Comparison of ENCODE assay signal across 10 mouse cellular contexts in genomic region chr1:19241316-19241715, GRCm38 (mm10). TPM values are rescaled to one million over a fixed set of nuclear protein-coding genes. Genes with fewer than 3 reads are reported as not detected.
DNase-seq lines count a peak whose midpoint lies in the region; ATAC-seq and TF ChIP-seq lines count a peak whose summit lies in the region.
"Had no signal": no experiment of that assay in that cellular context is flagged by ENCODE, and none has a peak within 500 bp of the region (broad histone marks: within the 10 kb centered on the region; RNA-seq: fewer than 3 reads in every experiment).

No protein-coding gene starts in this region.

- TF ChIP-seq POLR2A in kidney, adult 2 months (IDR thresholded peaks at IDR 0.05; ENCODE audit: low read depth, low read length): no peak

- H3K9ac ChIP-seq in kidney, postnatal 0 days (ENCODE audit: low read depth, low read length): peak overlapping the region; percentile 28; the same call in 1 of the 2 replicates
- H3K9ac ChIP-seq in neural tube, embryonic 14.5 days (replicated peaks; ENCODE audit: low read depth, low read length): no peak overlapping the region
- H3K9ac ChIP-seq: liver, embryonic 13.5 days had no signal

- intact Hi-C loops in heart, postnatal 14 days (cut with DNase I): no loop called here

- DNase-seq in kidney, adult 2 months: peak; percentile 59
- no peak for DNase-seq in kidney, adult 9 months
- DNase-seq in forebrain, embryonic 10.5 days (ENCODE audit: extremely low spot score, low spot score): no peak
- DNase-seq in kidney, postnatal 0 days (ENCODE audit: low spot score): peak; percentile 16
- DNase-seq in spleen, postnatal 4 days (ENCODE audit: low spot score in 2 of 2): no peak
- DNase-seq in ovary, postnatal 36 days (ENCODE audit: low spot score): no peak
- no peak for DNase-seq in heart, postnatal 14 days
- DNase-seq: liver, embryonic 13.5 days had no signal

- WGBS in kidney, adult 2 months: 2% methylated on average over 20 of the region's 20 CpGs
- WGBS in forebrain, embryonic 10.5 days: under 1% methylated on average over 20 of the region's 20 CpGs
- WGBS in kidney, postnatal 0 days: 2% methylated on average over 17 of the region's 20 CpGs
- under 1% methylated on average over 18 of the region's 20 CpGs for WGBS in neural tube, embryonic 14.5 days

- peak overlapping the region; percentile 74 for H3K27ac ChIP-seq in kidney, adult 2 months (ENCODE audit: insufficient read depth, low read depth, low read length)
- no peak overlapping the region for H3K27ac ChIP-seq in forebrain, embryonic 10.5 days
- H3K27ac ChIP-seq in kidney, postnatal 0 days: peak overlapping the region; percentile 39; the same call in 1 of the 2 replicates
- no peak overlapping the region for H3K27ac ChIP-seq in neural tube, embryonic 14.5 days (ENCODE audit: low read depth, low read length)
- H3K27ac ChIP-seq: liver, embryonic 13.5 days had no signal

- H3K4me2 ChIP-seq in kidney, postnatal 0 days (ENCODE audit: low read length): peak overlapping the region; percentile 52
- peak overlapping the region; percentile 33 for H3K4me2 ChIP-seq in neural tube, embryonic 14.5 days (ENCODE audit: low read depth, low read length)
- H3K4me2 ChIP-seq: liver, embryonic 13.5 days had no signal

- no peaks in the 10 kb centered on the region for H3K9me3 ChIP-seq in forebrain, embryonic 10.5 days
- no peaks in the 10 kb centered on the region for H3K9me3 ChIP-seq in kidney, postnatal 0 days (replicated peaks; ENCODE audit: low read length)
- H3K9me3 ChIP-seq in neural tube, embryonic 14.5 days (ENCODE audit: control insufficient read depth, low read length): no peaks in the 10 kb centered on the region
- H3K9me3 ChIP-seq: liver, embryonic 13.5 days had no signal

- H3K36me3 ChIP-seq in kidney, adult 2 months (ENCODE audit: control insufficient read depth, insufficient read depth, low read length): no peaks in the 10 kb centered on the region
- H3K36me3 ChIP-seq in forebrain, embryonic 10.5 days (replicated peaks): no peaks in the 10 kb centered on the region
- H3K36me3 ChIP-seq in kidney, postnatal 0 days (ENCODE audit: insufficient read depth, low read length): no peaks in the 10 kb centered on the region
- no peaks in the 10 kb centered on the region for H3K36me3 ChIP-seq in neural tube, embryonic 14.5 days (ENCODE audit: control insufficient read depth, insufficient read depth, low read length)
- H3K36me3 ChIP-seq: liver, embryonic 13.5 days had no signal

- peak overlapping the region; percentile 34 for H3K4me3 ChIP-seq in kidney, adult 2 months (ENCODE audit: insufficient read depth, low read depth, low read length)
- peak overlapping the region; percentile 38 for H3K4me3 ChIP-seq in forebrain, embryonic 10.5 days
- H3K4me3 ChIP-seq in kidney, postnatal 0 days (replicated peaks; ENCODE audit: low read depth, low read length): peak overlapping the region; percentile 20
- peak overlapping the region; percentile 18; the same call in 1 of the 2 replicates for H3K4me3 ChIP-seq in neural tube, embryonic 14.5 days (ENCODE audit: low read depth, low read length)
- H3K4me3 ChIP-seq: liver, embryonic 13.5 days had no signal

- peaks cover 8% of the 10 kb centered on the region; the same call in 1 of the 2 replicates for H3K4me1 ChIP-seq in kidney, adult 2 months (ENCODE audit: control insufficient read depth, insufficient read depth, low read length)
- peaks cover 32% of the 10 kb centered on the region for H3K4me1 ChIP-seq in forebrain, embryonic 10.5 days
- H3K4me1 ChIP-seq in kidney, postnatal 0 days (replicated peaks; ENCODE audit: insufficient read depth, low read length): no peaks in the 10 kb centered on the region
- H3K4me1 ChIP-seq in neural tube, embryonic 14.5 days (ENCODE audit: control insufficient read depth, insufficient read depth, low read length): peaks cover 6% of the 10 kb centered on the region; the same call in 1 of the 2 replicates
- H3K4me1 ChIP-seq: liver, embryonic 13.5 days had no signal

- peak; percentile 30 for ATAC-seq in kidney, postnatal 0 days (replicated peaks; ENCODE audit: low FRiP score, low read depth)
- ATAC-seq in neural tube, embryonic 14.5 days (ENCODE audit: low read depth): peak; percentile 60

- peaks cover 1% of the 10 kb centered on the region; the same call in 1 of the 2 replicates for H3K27me3 ChIP-seq in kidney, adult 2 months (replicated peaks; ENCODE audit: control insufficient read depth, insufficient read depth, low read length)
- peaks cover 98% of the 10 kb centered on the region for H3K27me3 ChIP-seq in forebrain, embryonic 10.5 days (ENCODE audit: poor library complexity, severe bottlenecking)
- H3K27me3 ChIP-seq in kidney, postnatal 0 days (ENCODE audit: insufficient read depth, low read length): peaks cover 32% of the 10 kb centered on the region; the same call in 1 of the 2 replicates
- peaks cover 24% of the 10 kb centered on the region for H3K27me3 ChIP-seq in neural tube, embryonic 14.5 days (ENCODE audit: control insufficient read depth, insufficient read depth, low read length)

- TF ChIP-seq CTCF in kidney, adult 2 months (conservative IDR thresholded peaks at IDR 0.05; ENCODE audit: insufficient read depth, insufficient read length, low read depth, low read length): no peak
- TF ChIP-seq CTCF in kidney, postnatal 0 days (IDR thresholded peaks at IDR 0.05; ENCODE audit: low read depth): no peak

RNA-seq across cellular contexts. Expression of gene Tfap2b, which starts 32.6 kb away (rescaled TPM):
- 36.0 and 44.2 TPM in 2 replicates for polyA plus RNA-seq in kidney, adult 2 months (2012; rRNA removed)
- polyA plus RNA-seq in forebrain, embryonic 10.5 days (2016; fragmentation: Nextera tagmentation; extraction: Ambion mirVana): 29.8 and 32.2 TPM in 2 replicates
- 61.5 and 62.3 TPM in 2 replicates for polyA plus RNA-seq in kidney, postnatal 0 days (2015; fragmentation: Nextera tagmentation; extraction: Ambion mirVana)
- 49.2 and 51.8 TPM in 2 replicates for polyA plus RNA-seq in neural tube, embryonic 14.5 days (2014; fragmentation: Nextera tagmentation; extraction: Ambion mirVana)
- total RNA-seq in heart, postnatal 14 days (2021): not detected
- polyA plus RNA-seq: spleen, adult 2 months had no signal

Comparison
In these comparisons a context has a peak if more than half of its experiments do, and no peak if none do; other contexts are left out.
1. DNase-seq: peak in kidney, adult 2 months (single experiment) and kidney, postnatal 0 days (single experiment); none in kidney, adult 9 months (single experiment), forebrain, embryonic 10.5 days (single experiment), spleen, postnatal 4 days (0 of 2), ovary, postnatal 36 days (single experiment) and heart, postnatal 14 days (0 of 2).
2. H3K27ac ChIP-seq: peak in kidney, adult 2 months (single experiment) and kidney, postnatal 0 days (single experiment); none in forebrain, embryonic 10.5 days (single experiment) and neural tube, embryonic 14.5 days (single experiment).
3. Peak in every context shown above with its lines, with median percentiles within 50 percentile points of each other: H3K4me3 ChIP-seq.